Mouse (Mus musculus) natural killer cell, adult 2 months (primary cell): ENCODE measurements around the gene Lhx2.

Experiments used
- DNase-seq, 2 experiments: peaks; one replicate each; pipeline ENCODE4 v3.0.0; 2022; ENCODE audit warnings: low spot score in 2 of 2

Gene Lhx2

DNA sequence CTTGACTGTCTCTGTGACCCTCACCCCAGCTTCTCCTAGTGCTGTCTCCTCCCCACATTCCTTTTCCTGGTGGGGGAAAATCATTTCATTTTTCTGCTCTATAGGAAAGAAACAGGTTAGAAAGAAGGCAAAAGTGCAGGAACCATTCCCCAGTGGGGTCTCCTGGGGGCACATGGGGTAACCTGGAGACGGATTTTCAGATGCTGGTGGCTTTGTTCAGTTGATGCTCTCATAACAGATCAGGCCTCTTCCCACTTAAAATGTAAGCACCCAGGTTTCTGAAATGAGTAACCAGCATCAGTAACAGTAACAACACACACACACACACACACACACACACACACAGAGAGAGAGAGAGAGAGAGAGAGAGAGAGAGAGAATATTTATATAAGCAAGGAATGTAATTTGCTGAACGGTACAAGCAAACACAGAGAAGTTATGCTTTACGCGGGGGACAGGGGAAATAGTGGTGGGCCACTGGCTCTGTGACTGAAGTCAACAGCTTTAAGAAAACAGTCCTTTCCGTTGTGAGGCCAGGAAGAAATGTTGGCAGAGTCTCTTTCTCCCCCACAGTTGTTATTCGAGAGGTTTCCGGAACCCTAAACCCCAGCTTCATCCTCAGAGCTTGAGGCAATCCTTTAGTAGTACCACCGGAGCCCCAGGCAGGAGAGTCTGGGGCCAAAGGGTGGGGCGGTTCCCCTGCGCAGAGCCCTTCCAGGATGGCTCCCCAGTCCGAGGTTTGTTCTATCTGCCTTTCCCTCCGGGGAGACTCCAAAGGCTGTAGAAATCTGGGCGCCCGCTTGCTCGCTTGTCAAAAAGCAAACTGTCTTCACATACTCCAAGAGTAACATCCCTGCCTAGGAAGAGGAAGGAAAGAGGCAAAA lies 8.0 kb downstream of the Lhx2 start:
- DNase-seq, result no peak

DNA sequence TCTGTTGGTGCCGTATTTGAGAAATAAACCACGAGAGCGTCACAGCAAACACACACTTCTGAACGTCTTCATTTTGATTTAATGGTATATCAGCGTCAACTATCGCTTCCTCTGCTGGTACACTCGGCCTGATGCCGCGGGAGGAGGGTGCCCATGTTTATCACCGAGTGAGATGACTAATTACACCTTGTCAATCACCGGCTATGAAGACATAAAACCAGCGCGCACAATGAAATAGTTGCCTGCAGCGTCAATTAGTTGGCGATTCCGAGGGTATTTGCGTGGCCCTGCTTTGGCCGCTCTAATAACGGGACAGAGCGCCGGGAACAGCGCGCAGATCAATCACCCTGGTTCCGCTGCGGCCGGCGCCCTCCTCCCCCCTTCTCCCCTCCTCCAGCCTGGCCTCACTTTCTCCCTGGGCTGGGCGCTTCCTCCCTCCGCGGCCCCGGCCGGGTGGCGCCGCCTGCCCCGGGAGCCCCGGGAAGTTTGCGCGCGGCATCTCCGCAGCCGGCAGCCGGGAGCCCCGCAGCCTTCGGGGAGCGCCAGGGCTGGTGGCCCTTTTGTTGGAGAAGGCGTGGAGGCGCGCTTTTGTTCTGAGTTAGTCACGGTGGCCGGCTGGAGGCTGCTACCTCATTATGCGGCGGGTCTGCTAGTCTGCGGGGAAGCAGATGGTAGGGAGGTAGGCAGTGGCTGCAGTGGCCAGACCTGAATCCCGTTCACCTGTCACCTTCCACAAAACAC lies 8.9 kb downstream of the Lhx2 start:
- DNase-seq, result no peak

DNA sequence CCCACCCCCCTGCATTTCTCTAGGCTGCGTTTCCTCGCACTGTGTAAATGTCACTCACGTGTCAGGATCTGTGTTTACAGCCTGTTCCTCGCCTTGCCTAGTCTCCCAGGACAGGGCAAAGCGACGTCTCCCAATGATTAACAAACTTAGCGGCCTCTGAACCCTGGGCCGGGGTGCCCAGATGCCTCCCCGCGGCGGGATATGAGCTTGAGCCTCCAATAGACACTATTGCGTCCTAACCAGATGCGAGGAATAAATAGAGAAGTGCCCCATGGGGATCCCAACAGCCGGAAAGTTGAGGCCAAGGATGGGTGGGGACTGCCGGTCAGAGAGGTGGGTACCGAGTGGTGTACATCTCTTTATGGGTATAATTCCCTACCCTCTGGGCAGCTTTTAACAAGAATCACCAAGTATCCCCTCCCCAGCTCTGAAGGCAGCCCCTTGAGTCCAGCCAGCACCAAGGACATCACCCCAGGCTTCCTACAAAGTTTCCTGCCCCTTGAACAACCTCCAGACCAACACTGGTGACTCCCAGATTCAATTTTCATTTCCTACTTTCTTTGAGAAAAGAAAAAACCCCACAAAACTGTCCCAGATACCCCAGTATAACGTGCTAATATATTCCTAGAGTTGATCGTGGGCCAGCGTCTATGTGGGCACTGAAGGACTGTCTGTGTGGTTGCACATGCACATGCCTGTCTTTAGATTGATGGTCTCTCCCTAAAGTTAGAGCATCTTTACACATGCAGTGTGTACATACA lies 9.8 kb downstream of the Lhx2 start:
- no peak for DNase-seq

DNA sequence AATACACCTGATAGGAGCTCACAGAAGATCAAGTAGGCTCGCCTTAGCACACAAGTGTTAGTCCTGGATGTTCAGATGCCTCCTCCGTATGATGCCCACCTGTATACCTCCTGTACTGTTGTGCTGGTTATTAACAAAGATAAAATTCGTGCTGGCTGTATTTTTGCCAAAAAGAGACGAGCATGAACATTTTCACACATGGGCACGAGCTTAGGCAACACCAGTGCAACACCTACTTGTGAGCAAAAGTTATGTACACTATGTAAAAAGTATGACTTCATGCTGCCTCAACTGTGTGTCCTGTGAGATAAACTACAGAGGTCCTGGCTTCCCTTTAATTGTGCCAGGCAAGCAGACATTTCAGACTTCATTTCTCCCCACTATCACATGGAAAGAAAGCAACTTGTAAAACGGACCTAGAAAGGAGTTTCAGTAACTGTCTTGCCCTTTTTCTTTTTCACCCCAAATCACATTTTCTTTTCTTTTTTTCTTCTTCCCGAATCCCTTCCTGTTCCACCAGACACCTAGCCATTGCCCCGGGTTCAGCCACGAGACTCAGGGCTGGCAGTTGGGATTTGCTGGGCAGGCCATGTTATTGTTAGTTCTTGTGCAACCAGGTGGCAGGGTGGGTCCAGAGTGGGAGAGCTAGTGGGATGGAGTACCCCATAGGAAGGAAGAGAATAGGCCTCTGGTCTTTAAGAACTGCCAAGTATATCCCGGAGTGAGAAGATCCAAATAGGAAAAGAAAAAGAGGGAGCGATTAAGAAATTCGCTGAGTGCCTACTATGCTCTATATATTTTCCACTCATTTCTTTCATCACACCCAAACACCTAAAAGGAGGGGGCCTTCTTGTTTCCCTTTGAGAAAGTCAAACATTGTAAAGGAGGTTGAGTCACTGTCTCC lies 10.6 kb downstream of the Lhx2 start:
- no peak for DNase-seq

DNA sequence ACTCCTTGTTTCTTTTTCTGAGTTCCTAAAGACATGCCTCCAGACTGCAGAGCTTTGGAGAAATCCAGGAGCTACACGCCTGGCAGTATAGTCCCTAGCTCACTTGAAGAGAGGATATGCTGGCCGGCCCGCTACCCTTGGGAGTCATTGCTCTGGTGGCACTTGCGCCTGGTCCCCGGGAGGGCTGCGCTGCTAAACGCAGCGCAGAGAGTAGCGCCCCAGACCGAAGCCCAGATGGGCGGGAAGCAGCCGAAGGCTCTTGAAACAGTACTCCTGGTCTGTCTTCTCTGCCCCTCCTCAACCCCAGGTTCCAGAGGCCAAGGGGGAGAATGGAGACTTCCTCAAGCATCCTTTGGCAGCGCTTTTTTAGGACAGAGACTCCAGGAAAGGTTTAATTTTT lies 11.3 kb downstream of the Lhx2 start:
- DNase-seq, result no peak

DNA sequence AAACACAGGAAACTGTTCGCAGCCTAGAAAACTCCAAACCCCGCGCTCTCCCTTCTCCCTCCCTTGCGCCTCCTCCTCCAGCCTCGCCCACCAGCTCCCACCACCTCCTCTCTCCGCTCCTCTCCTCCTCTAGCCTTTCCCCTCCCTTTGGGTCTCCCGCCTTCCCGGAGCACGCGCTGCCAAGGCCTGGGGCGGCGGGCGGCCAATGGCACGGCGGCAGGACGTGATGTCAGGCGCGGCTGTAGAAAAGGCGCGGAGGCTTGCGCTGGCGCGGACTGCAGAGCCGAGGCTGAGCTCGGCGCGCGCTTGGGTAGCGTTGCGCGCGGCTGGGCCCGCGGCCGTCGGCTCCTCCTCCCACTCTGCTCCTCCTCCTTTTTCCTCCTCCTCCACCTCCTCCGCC lies 11.7 kb downstream of the Lhx2 start:
- DNase-seq, result no peak

DNA sequence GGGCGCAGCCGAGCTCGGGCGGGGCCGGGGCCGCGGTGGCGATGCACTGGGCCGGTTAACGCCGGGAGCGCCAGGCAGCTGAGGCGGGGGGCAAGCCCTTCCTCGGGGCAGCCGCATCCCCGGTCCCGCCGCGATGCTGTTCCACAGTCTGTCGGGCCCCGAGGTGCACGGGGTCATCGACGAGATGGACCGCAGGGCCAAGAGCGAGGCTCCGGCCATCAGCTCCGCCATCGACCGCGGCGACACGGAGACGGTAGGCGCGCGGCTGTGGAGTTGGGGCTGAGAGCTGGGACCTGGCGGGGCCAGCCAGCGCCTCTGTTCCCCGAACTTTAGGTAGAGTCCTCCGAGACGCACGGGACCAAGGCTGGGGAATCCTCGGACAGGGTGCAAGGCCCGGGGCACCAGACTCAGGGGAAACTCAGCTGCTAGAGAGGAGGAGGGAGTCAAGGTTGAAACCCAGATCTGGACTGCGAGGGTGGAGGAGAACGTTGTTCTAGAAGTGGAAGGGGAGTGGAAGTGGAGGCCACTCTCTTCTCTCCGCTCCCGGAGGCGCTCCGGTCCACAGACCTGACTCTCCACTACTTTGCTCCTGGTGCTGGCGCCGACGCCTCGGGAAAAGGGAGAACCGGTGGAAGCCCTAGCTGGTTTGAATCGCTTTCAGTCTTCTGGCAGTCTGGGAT lies 12.7 kb downstream of the Lhx2 start:
- DNase-seq, result no peak

DNA sequence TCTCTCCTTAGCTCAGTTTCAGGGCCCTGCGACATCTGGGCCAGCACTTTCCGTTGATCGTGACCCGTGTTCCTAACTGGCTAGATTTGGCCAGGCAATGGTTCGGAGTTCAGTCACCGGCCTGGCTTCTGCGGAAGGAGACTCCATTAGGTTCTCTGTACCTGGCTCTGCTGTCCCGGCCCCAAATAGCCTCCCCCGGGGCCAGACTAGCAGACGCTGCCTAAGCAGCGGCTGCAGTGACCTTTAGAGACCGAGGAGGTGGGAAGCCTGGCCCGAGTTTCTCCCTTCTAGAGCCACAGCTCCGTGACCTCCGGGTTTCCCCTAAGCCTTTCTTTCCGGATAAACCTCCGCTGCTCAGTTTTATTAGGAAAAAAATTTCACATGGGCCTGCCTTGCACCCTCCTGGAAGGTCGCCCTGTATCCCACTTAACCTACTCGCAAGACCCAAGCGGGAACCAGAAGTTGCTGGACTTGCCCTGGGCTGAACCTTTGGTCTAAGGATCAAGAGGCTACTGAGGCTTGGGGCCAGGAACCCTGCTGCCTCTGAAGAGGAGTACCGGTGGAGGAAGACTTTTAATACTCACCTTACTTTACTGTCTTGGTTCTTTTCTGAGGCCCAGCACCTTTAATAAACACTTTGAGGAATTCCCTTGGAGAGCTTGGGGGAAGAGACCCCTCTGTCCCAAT lies 13.4 kb downstream of the Lhx2 start:
- DNase-seq, result no peak

DNA sequence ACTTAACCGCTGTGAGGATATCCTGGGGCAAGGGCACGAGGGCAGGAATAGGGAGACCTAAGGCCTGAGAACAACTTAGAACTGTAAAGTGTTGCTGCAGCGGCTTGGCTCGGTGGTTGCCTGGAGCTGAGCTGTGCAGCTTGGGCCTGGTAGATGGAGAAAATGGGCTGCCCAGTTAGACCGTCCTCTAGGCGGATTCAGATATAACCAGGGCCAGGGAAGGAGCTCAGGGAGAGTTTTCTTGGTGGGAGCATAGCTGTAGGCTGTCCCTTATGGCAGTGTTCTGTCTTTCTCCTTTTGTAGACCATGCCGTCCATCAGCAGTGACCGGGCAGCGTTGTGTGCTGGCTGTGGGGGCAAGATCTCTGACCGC lies 13.9 kb downstream of the Lhx2 start:
- no peak for DNase-seq

DNA sequence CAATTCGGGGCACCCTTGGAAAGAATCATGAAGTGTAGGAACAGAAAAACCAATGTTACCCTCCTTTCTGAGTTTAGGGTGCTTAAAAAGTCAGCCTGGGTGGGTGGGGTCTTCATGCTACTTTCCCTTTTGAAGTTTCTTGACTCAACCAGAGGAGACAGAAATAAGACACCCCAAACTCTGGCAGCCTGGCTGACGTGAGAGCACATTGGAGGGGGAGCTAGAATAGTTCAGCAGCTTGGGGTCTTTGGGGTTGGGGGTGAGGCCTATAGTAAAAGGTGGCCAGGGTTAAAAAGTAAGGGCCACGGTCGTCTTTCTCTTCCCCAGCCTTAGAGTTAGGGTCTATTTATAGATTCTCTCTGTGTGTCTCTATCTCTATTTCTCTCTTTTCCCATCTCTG lies 14.6 kb downstream of the Lhx2 start:
- DNase-seq, result no peak

DNA sequence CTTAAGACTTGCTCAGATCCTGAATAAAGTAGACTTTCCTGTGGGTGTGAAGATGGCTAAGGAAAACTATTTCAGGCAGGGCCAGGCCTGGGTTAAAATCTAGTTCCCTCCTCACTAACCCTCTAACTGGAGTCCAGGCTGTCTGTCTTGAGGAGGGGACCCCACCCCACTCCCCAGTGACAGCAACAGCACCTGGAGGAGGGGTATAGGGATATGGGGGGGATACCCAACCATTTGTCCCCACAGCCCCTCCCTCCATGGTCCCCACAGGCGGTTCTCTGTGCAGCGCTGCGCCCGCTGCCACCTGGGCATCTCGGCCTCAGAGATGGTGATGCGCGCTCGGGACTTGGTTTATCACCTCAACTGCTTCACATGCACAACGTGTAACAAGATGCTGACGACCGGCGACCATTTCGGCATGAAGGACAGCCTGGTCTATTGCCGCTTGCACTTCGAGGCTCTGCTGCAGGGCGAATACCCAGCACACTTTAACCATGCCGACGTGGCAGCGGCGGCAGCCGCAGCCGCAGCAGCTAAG lies 15.2 kb downstream of the Lhx2 start:
- no peak for DNase-seq

DNA sequence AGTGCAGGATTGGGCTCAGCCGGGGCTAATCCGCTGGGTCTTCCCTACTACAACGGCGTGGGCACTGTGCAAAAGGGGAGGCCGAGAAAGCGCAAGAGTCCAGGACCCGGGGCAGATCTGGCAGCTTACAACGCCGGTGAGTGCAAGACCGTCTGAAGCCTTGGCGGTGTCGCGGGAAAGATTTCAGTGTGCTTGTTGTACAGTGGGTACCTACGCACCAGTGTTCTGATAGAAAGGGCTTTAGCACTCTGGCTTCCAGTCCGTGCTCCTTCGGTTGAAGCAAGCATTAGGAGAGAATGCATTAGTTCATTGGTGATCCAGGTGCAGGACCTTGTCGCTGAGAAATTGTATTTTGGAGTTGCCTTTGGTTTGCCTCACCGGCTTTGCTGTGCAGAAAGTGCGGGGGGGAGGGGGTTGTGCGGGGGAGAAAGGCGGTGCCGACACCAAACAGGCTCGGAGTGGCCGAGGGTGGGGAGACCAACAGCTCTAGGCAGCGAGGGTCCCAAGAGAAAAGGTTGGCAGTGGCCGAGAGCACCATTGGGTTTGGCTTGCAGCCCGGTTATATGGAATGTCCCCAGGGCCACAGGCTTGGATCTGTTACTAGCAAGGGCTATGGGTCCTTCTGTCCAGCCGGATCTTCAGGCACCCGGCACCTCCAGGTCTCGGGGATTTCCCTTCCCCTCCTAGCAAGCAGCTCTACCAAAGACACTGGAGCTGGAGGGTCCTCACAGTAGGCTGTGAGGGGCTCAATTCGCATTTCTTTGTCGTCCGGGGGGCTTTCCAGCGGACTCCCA lies 15.8 kb downstream of the Lhx2 start:
- no peak for DNase-seq

DNA sequence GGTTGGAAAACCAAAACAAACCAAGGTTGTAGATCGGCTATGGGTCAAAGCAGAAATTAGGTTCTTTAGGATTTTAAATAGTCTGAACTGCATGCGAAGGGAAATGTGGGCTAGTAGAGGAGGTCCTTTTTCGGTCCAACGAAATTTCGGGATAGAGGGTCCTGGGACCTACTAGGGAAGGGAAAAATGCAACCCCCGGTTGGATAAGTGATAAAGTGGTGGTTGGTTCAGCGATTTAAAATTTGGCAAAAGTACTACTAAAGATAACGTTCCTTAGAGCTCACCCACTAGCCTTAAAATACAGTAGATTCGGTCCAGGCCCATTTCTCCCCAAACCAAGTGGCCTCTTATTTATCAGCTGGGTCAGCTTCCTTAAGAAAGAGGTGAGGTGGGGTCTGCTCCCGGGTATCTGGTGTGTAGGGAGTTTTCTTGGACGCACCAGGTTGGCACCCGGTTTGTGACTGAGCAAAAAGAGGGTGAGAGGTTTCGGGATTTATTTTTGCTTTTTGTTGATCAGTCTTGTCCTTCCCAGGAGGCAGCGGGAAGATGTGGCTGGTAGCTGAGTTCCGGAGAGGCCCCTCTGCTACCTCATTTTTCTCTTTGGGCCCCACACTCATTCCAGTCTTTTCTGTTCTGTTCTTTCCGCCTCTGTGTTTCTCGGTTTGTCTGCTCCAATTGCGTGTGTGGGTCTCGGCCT lies 16.8 kb downstream of the Lhx2 start:
- no peak for DNase-seq

DNA sequence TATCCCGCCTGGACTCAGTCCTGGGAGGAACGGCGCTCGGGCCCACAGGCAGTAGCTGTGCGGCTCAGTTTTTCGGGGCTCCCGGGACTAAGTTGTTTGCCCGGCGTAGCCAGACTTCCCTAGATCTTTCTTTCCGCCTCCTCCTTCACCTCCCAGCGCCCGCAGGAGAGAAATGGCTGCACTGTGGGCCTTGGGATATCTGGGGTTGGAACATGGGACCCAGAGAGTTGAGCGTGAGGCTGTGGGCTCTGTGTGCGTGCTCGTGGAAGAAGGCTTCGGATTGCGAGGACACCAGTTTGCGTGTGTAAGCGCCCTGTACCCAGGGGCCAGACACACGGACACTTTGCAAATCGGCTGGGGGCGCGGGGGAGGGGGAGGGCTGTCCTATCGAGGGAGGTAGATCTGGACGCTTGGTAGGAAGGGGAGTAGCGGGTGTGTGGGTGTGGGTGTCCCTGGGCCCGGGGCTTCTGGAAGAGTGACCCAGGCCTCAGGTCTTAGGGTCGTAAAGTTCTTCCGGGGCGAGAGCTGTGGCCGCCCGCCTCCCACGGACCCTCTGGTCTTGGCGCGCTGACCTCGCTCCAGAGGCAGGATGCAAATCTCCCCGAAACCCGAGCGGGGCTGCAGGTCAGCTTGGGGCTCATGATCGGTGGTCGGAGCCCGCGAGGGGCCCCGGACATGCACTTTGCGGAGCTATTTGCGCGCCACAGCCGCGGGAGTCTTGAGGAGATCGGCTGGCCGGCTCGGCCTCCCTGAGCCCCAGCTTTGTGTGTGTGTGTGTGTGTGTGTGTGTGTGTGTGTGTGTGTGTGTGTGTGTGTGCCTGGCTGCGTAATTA lies 17.6 kb downstream of the Lhx2 start:
- DNase-seq, result no peak

DNA sequence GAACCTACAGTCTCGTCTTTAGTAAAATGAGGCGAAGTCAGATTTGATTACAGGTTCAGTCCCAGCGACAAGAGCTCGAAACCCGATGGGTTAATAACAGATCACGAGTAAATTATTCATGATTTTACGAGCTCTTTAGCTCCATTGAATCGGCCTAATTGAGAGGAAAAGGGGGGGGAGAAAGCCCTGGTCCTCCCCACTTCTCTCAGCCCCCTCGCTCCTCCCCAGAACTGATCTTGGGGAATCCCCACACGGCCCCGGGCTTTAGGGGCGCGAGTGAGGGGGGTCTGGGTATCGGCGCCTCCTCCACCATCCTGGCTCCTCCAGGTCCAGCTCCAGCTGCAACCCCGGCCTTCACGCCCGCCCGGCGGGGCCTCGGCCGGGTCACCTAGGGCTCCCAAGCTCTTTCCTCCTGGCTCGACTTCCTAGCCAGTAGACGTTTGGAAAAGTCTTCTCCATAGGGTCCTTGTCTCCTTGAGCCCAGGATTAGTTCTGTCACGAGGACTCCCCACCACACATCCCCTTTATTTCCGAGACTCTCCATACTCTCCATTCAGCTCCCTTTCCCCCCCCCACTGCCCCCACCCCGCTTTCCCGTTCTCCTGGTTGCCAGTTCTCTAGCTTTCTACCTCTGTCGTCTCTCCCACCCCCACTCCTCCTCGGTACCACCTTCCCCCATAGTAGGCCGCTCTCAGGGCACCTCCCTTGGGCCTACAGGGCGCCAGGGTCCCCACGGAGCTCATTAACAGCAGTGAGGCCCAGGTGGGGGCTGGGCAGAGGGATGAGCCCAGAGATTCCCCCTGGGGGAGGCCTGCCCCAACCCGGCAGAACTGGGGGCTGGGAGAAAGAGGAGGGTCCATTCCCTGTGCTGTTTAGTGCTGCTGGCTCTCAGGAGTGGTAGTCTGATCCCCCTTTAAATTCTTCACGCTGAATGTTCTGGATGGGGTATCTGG lies 18.5 kb downstream of the Lhx2 start:
- DNase-seq, result no peak

DNA sequence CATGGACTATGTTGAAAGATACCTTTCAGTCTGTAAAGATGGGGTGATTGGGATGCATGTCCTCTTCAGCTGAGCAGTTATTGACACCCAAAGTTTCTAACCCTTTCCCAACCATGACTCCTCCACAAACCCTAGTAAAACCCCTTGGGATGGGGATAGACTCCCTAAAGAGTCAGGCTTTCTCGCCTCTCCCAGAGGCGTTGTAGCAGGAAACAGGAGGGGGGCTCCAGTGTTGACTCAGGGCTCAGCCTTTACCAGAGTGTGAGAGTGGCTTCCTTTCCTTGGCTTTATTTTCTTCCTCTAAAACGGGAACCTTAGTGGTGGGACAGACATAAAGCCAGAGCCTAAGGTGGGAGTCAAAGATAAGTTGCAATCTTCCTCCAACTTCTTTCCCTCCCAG lies 19.5 kb downstream of the Lhx2 start:
- DNase-seq, result no peak

DNA sequence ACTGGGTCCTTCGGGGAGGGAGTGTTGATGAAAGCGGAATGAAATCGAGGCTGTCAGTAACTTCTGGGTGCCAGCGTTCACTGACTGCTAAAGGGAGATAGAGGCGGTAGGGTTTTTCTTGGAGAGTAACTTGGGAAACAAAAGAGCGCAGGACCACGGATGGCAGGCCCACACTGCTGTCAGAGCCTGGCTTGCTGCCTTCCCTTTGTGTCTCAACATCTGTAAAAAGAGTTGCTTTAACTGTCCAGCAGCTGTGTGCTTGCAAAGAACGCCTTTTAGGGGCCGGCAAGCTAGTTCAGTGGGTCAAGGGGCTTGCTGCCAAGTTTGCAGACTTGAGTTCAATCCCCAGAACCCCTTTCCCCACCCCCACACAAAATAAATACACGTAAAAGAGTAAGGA lies 20.1 kb downstream of the Lhx2 start:
- DNase-seq, result no peak
